Mouse (Mus musculus) heart, embryonic 13.5 days (tissue): ENCODE data around the gene Pitpnm1. TPM values are rescaled to one million over a fixed set of nuclear protein-coding genes. Genes with fewer than 3 reads are reported as not detected.
"Not testable (repeated sequence)": the region's sequence is repeated elsewhere in the genome, so short reads cannot be mapped to it uniquely, and the experiment has no call there.

Experiments
- ATAC-seq: fragments of 200-750 bp; cut with Nextera tagmentation; 2 replicates; pipeline ENCODE4 v1.8.0; 2017; ENCODE audit warnings: moderate TSS enrichment; ENCODE audit not compliant: insufficient number of reproducible peaks, low FRiP score, low TSS enrichment; ENCODE audit errors: extremely low read depth
- H3K27ac ChIP-seq: fragments of 300-500 bp; sonication (generic); replicated peaks from 2 replicates; pipeline ENCODE4 v1.5.1; 2015; ENCODE audit warnings: moderate library complexity, mild to moderate bottlenecking, inconsistent platforms
- H3K27me3 ChIP-seq: fragments of 300-500 bp; sonication (generic); replicated peaks from 2 replicates; pipeline ENCODE4 v1.6.1; 2015; ENCODE audit warnings: mild to moderate bottlenecking, inconsistent platforms
- H3K36me3 ChIP-seq: fragments of 300-500 bp; sonication (generic); 2 replicates; pipeline ENCODE4 v1.6.1; 2015; ENCODE audit warnings: mild to moderate bottlenecking, inconsistent platforms
- H3K4me1 ChIP-seq: fragments of 300-500 bp; sonication (generic); 2 replicates; pipeline ENCODE4 v1.6.1; 2015; ENCODE audit warnings: inconsistent platforms
- H3K4me2 ChIP-seq: fragments of 300-500 bp; sonication (generic); 2 replicates; pipeline ENCODE4 v1.6.1; 2015; ENCODE audit warnings: inconsistent platforms, mild to moderate bottlenecking, moderate library complexity
- H3K4me3 ChIP-seq: fragments of 300-500 bp; sonication (generic); 2 replicates; pipeline ENCODE4 v1.5.1; 2015; ENCODE audit warnings: moderate library complexity, mild to moderate bottlenecking, inconsistent platforms
- H3K9ac ChIP-seq: fragments of 300-500 bp; sonication (generic); 2 replicates; pipeline ENCODE4 v1.6.1; 2015; ENCODE audit warnings: inconsistent platforms, mild to moderate bottlenecking, moderate library complexity
- H3K9me3 ChIP-seq: fragments of 300-500 bp; sonication (generic); 2 replicates; pipeline ENCODE4 v1.6.1; 2016; ENCODE audit warnings: inconsistent platforms
- WGBS: fragments of 180-500 bp; shearing (Covaris S2); methylation state at CpG from one replicate; pipeline ENCODE4 v1.1.7; 2015; ENCODE audit warnings: mixed read lengths; 5-methylcytosine and 5-hydroxymethylcytosine counted together
- polyA plus RNA-seq: library from polyadenylated mRNA; unstranded; fragments of >200 nt; fragmentation: Nextera tagmentation; extraction: Ambion mirVana; gene quantifications from 2 replicates; pipeline ENCODE4 v1.2.1, GENCODE M21; 2015

Pitpnm1 gene
- polyA plus RNA-seq, 1 experiment from 2014 or later: 18.2 TPM

GRCm38 (mm10) chr19:4121097-4121805, 21.5 kb downstream of the Pitpnm1 start:
- peak; percentile 70 for ATAC-seq

GRCm38 (mm10) chr19:4121896-4122295, 22.1 kb downstream of the Pitpnm1 start:
- Histone ChIP-seq H3K9ac (0 out of 2 replicates have a peak overlapping the region, but pooled peaks have one; percentile 52), H3K4me1 (peaks cover 25% of the 10 kb centered on the region), H3K4me2 (peak overlapping the region; percentile 70), H3K36me3 (peaks cover 20% of the 10 kb centered on the region), H3K4me3 (peak overlapping the region; percentile 61)
- 55% methylated on average over 6 of the region's 6 CpGs for WGBS
- ATAC-seq, H3K27ac ChIP-seq, H3K9me3 ChIP-seq, H3K27me3 ChIP-seq: not testable (repeated sequence)

More at GRCm38 (mm10) chr19:4121097-4121805, 21.5 kb downstream of the Pitpnm1 start:
- H3K36me3 ChIP-seq: peaks cover 26% of the 10 kb centered on the region
- peak overlapping the region; percentile 70 for H3K4me2 ChIP-seq
- no peaks in the 10 kb centered on the region for H3K27me3 ChIP-seq
- peaks cover 18% of the 10 kb centered on the region for H3K4me1 ChIP-seq
- peak overlapping the region; percentile 80 for H3K27ac ChIP-seq
- no peaks in the 10 kb centered on the region for H3K9me3 ChIP-seq
- H3K4me3 ChIP-seq: peak overlapping the region; percentile 61
- 3% methylated on average over 38 of the region's 38 CpGs for WGBS
- peak overlapping the region; percentile 77 for H3K9ac ChIP-seq

GRCm38 (mm10) chr19:4122411-4123370, 22.9 kb downstream of the Pitpnm1 start:
- ATAC-seq: no peak
- Histone ChIP-seq H3K27ac (no peak overlapping the region), H3K4me1 (peaks cover 33% of the 10 kb centered on the region), H3K9ac (no peak overlapping the region), H3K4me2 (no peak overlapping the region; the same call in 1 of the 2 replicates), H3K4me3 (no peak overlapping the region), H3K27me3 (no peaks in the 10 kb centered on the region), H3K36me3 (peaks cover 16% of the 10 kb centered on the region), H3K9me3 (no peaks in the 10 kb centered on the region)
- WGBS: 76% methylated on average over 7 of the region's 7 CpGs

GRCm38 (mm10) chr19:4124432-4124831, 24.6 kb downstream of the Pitpnm1 start:
- Histone ChIP-seq H3K27me3 (no peaks in the 10 kb centered on the region), H3K4me3 (no peak overlapping the region), H3K36me3 (peaks cover 21% of the 10 kb centered on the region), H3K9ac (no peak overlapping the region), H3K4me2 (no peak overlapping the region), H3K4me1 (peaks cover 35% of the 10 kb centered on the region), H3K9me3 (no peaks in the 10 kb centered on the region), H3K27ac (no peak overlapping the region)
- ATAC-seq: no peak
- WGBS: 75% methylated on average over 4 of the region's 4 CpGs

GRCm38 (mm10) chr19:4125268-4125667, 25.5 kb downstream of the Pitpnm1 start:
- H3K36me3 ChIP-seq: peaks cover 29% of the 10 kb centered on the region
- not testable (repeated sequence) for H3K27me3 ChIP-seq, H3K9me3 ChIP-seq, H3K27ac ChIP-seq
- H3K9ac ChIP-seq: peak overlapping the region; percentile 78
- WGBS: 40% methylated on average over 1 of the region's 4 CpGs
- H3K4me3 ChIP-seq: peak overlapping the region; percentile 75
- peak overlapping the region; percentile 67 for H3K4me2 ChIP-seq
- peaks cover 42% of the 10 kb centered on the region for H3K4me1 ChIP-seq
- ATAC-seq: peak; percentile 1; the same call in 1 of the 2 replicates

- Histone ChIP-seq H3K4me1 (peaks cover 34% of the 10 kb centered on the region), H3K4me3 (peak within 1 kb of the TSS; percentile 75), H3K36me3 (peaks cover 32% of the 10 kb centered on the region), H3K27me3 (no peaks in the 10 kb centered on the region), H3K9ac (peak within 1 kb of the TSS; percentile 90), H3K9me3 (no peaks in the 10 kb centered on the region), H3K27ac (peak within 1 kb of the TSS; percentile 64), H3K4me2 (peak within 1 kb of the TSS; percentile 81)
- WGBS: under 1% methylated on average over 64 of the region's 64 CpGs
- peak; percentile 94 for ATAC-seq
These were observed 26.2 kb downstream of the Pitpnm1 start, which contains the start of gene Aip for GRCm38 (mm10) chr19:4125741-4126696. TSS of gene Aip (minus strand) at chr19:4125858.

- peaks cover 31% of the 10 kb centered on the region for H3K4me1 ChIP-seq
- 49% methylated on average over 7 of the region's 7 CpGs for WGBS
- H3K9me3 ChIP-seq: no peaks in the 10 kb centered on the region
- peak overlapping the region; percentile 90 for H3K9ac ChIP-seq
- no peaks in the 10 kb centered on the region for H3K27me3 ChIP-seq
- H3K27ac ChIP-seq: no peak overlapping the region
- H3K4me3 ChIP-seq: peak overlapping the region; percentile 75
- peak overlapping the region; percentile 81 for H3K4me2 ChIP-seq
- no peak for ATAC-seq
- H3K36me3 ChIP-seq: peaks cover 41% of the 10 kb centered on the region
These were observed 27.1 kb downstream of the Pitpnm1 start for GRCm38 (mm10) chr19:4126759-4127495.

GRCm38 (mm10) chr19:4129462-4129861, 29.7 kb downstream of the Pitpnm1 start:
- Histone ChIP-seq H3K4me2 (no peak overlapping the region), H3K4me1 (peaks cover 31% of the 10 kb centered on the region), H3K27ac (no peak overlapping the region; the same call in 1 of the 2 replicates), H3K9me3 (no peaks in the 10 kb centered on the region), H3K36me3 (peaks cover 57% of the 10 kb centered on the region), H3K27me3 (no peaks in the 10 kb centered on the region), H3K4me3 (no peak overlapping the region), H3K9ac (0 out of 2 replicates have a peak overlapping the region, but pooled peaks have one; percentile 35)
- 93% methylated on average over 7 of the region's 7 CpGs for WGBS
- no peak for ATAC-seq

- no peak overlapping the region for H3K4me2 ChIP-seq
- peaks cover 57% of the 10 kb centered on the region for H3K36me3 ChIP-seq
- H3K27me3 ChIP-seq: no peaks in the 10 kb centered on the region
- no peak for ATAC-seq
- peaks cover 27% of the 10 kb centered on the region for H3K4me1 ChIP-seq
- 0 out of 2 replicates have a peak overlapping the region, but pooled peaks have one; percentile 35 for H3K9ac ChIP-seq
- H3K4me3 ChIP-seq: no peak overlapping the region
- no peaks in the 10 kb centered on the region for H3K9me3 ChIP-seq
- H3K27ac ChIP-seq: peak overlapping the region; percentile 20
- 59% methylated on average over 4 of the region's 4 CpGs for WGBS
These were observed 30.3 kb downstream of the Pitpnm1 start for GRCm38 (mm10) chr19:4130106-4130505.

- ATAC-seq: no peak
- H3K4me1 ChIP-seq: peaks cover 26% of the 10 kb centered on the region
- no peak overlapping the region for H3K9ac ChIP-seq
- H3K27me3 ChIP-seq: no peaks in the 10 kb centered on the region
- no peak overlapping the region for H3K4me2 ChIP-seq
- H3K9me3 ChIP-seq: no peaks in the 10 kb centered on the region
- peaks cover 57% of the 10 kb centered on the region for H3K36me3 ChIP-seq
- H3K4me3 ChIP-seq: no peak overlapping the region
- no peak overlapping the region for H3K27ac ChIP-seq
- WGBS: 82% methylated on average over 5 of the region's 5 CpGs
These were observed 31.3 kb downstream of the Pitpnm1 start for GRCm38 (mm10) chr19:4131075-4131474.
